Mouse (Mus musculus): ENCODE measurements around the gene Opcml. TPM values are rescaled to one million over a fixed set of nuclear protein-coding genes. Genes with fewer than 3 reads are reported as not detected.

The Opcml gene
- total RNA-seq, 1 experiment, result 0.49 TPM

GRCm38 (mm10) chr9:28909738-28910137, 1119.2 kb downstream of the Opcml start:
- Histone ChIP-seq H3K36me3 (ENCODE audit: control insufficient read depth, insufficient read depth, low read length, poor library complexity, severe bottlenecking) (no peaks in the 10 kb centered on the region), H3K4me1 (ENCODE audit: control insufficient read depth in 2 of 2, insufficient read depth in 2 of 2, low read length in 2 of 2, poor library complexity in 1 of 2) (no peaks in the 10 kb centered on the region), H3K4me3 (ENCODE audit: insufficient read depth in 1 of 2, low read depth in 1 of 2, low read length in 2 of 2, poor library complexity in 1 of 2, severe bottlenecking in 1 of 2) (no peak overlapping the region), H3K27ac (ENCODE audit: insufficient read depth, low read depth, low read length, poor library complexity, severe bottlenecking) (no peak overlapping the region), H3K9ac (ENCODE audit: insufficient read depth, low read depth, low read length, poor library complexity, severe bottlenecking) (no peak overlapping the region), H3K9me3 (ENCODE audit: control insufficient read depth, insufficient read depth, low read depth, low read length) (no peaks in the 10 kb centered on the region)
- TF ChIP-seq MAFK (IDR thresholded peaks at IDR 0.05; ENCODE audit: insufficient read depth, low read depth, low read length), result no peak
- TF ChIP-seq HCFC1 (IDR thresholded peaks at IDR 0.05; ENCODE audit: borderline replicate concordance, insufficient read depth, low read length), result no peak
- TF ChIP-seq ZNF384 (IDR thresholded peaks at IDR 0.05; ENCODE audit: low read depth, low read length), result no peak
- no peak for TF ChIP-seq CHD2 (IDR thresholded peaks at IDR 0.05; ENCODE audit: low read depth, low read length)
- TF ChIP-seq ZC3H11A (IDR thresholded peaks at IDR 0.05; ENCODE audit: borderline replicate concordance, low read depth, low read length), result no peak
- in situ Hi-C loops (cut with MboI; ENCODE audit: low sequenced_read_pairs in 2 of 2, unreplicated experiment in 2 of 2), result no loop called here
- DNase-seq (ENCODE audit: low read depth, low spot score), result no peak

GRCm38 (mm10) chr9:28911571-28912185, 1121.1 kb downstream of the Opcml start:
- no peak for DNase-seq (ENCODE audit: low read depth, low spot score)
- H3K36me3 ChIP-seq (ENCODE audit: control insufficient read depth, insufficient read depth, low read length, poor library complexity, severe bottlenecking), result no peaks in the 10 kb centered on the region
- H3K4me1 ChIP-seq (ENCODE audit: control insufficient read depth in 2 of 2, insufficient read depth in 2 of 2, low read length in 2 of 2, poor library complexity in 1 of 2), result no peaks in the 10 kb centered on the region
- TF ChIP-seq MAFK (IDR thresholded peaks at IDR 0.05; ENCODE audit: insufficient read depth, low read depth, low read length) (no peak), CHD2 (IDR thresholded peaks at IDR 0.05; ENCODE audit: low read depth, low read length) (no peak), ZNF384 (IDR thresholded peaks at IDR 0.05; ENCODE audit: low read depth, low read length) (no peak), HCFC1 (IDR thresholded peaks at IDR 0.05; ENCODE audit: borderline replicate concordance, insufficient read depth, low read length) (no peak), ZC3H11A (IDR thresholded peaks at IDR 0.05; ENCODE audit: borderline replicate concordance, low read depth, low read length) (no peak)
- H3K9ac ChIP-seq (ENCODE audit: insufficient read depth, low read depth, low read length, poor library complexity, severe bottlenecking), result no peak overlapping the region
- H3K4me3 ChIP-seq (ENCODE audit: insufficient read depth in 1 of 2, low read depth in 1 of 2, low read length in 2 of 2, poor library complexity in 1 of 2, severe bottlenecking in 1 of 2), result no peak overlapping the region
- H3K9me3 ChIP-seq (ENCODE audit: control insufficient read depth, insufficient read depth, low read depth, low read length), result no peaks in the 10 kb centered on the region
- no peak overlapping the region for H3K27ac ChIP-seq (ENCODE audit: insufficient read depth, low read depth, low read length, poor library complexity, severe bottlenecking)
- in situ Hi-C loops (cut with MboI; ENCODE audit: low sequenced_read_pairs in 2 of 2, unreplicated experiment in 2 of 2), result no loop called here

- DNase-seq (ENCODE audit: low read depth, low spot score), result no peak
- in situ Hi-C loops (cut with MboI; ENCODE audit: low sequenced_read_pairs in 2 of 2, unreplicated experiment in 2 of 2), result no loop called here
- H3K4me1 ChIP-seq (ENCODE audit: control insufficient read depth in 2 of 2, insufficient read depth in 2 of 2, low read length in 2 of 2, poor library complexity in 1 of 2), result no peaks in the 10 kb centered on the region
- H3K9ac ChIP-seq (ENCODE audit: insufficient read depth, low read depth, low read length, poor library complexity, severe bottlenecking), result no peak overlapping the region
- no peaks in the 10 kb centered on the region for H3K9me3 ChIP-seq (ENCODE audit: control insufficient read depth, insufficient read depth, low read depth, low read length)
- no peaks in the 10 kb centered on the region for H3K36me3 ChIP-seq (ENCODE audit: control insufficient read depth, insufficient read depth, low read length, poor library complexity, severe bottlenecking)
- no peak overlapping the region for H3K27ac ChIP-seq (ENCODE audit: insufficient read depth, low read depth, low read length, poor library complexity, severe bottlenecking)
- H3K4me3 ChIP-seq (ENCODE audit: insufficient read depth in 1 of 2, low read depth in 1 of 2, low read length in 2 of 2, poor library complexity in 1 of 2, severe bottlenecking in 1 of 2), result no peak overlapping the region
- TF ChIP-seq HCFC1 (IDR thresholded peaks at IDR 0.05; ENCODE audit: borderline replicate concordance, insufficient read depth, low read length) (no peak), ZC3H11A (IDR thresholded peaks at IDR 0.05; ENCODE audit: borderline replicate concordance, low read depth, low read length) (no peak), MAFK (IDR thresholded peaks at IDR 0.05; ENCODE audit: insufficient read depth, low read depth, low read length) (no peak), CHD2 (IDR thresholded peaks at IDR 0.05; ENCODE audit: low read depth, low read length) (no peak), ZNF384 (IDR thresholded peaks at IDR 0.05; ENCODE audit: low read depth, low read length) (no peak)
Measured at GRCm38 (mm10) chr9:28932069-28932468, 1141.5 kb downstream of the Opcml start.

- no peak for TF ChIP-seq ZC3H11A (IDR thresholded peaks at IDR 0.05; ENCODE audit: borderline replicate concordance, low read depth, low read length)
- no peak for TF ChIP-seq HCFC1 (IDR thresholded peaks at IDR 0.05; ENCODE audit: borderline replicate concordance, insufficient read depth, low read length)
- in situ Hi-C loops (cut with MboI; ENCODE audit: low sequenced_read_pairs in 2 of 2, unreplicated experiment in 2 of 2), result no loop called here
Measured at GRCm38 (mm10) chr9:28937163-28937562, 1146.6 kb downstream of the Opcml start.

GRCm38 (mm10) chr9:28937980-28938379, 1147.4 kb downstream of the Opcml start:
- TF ChIP-seq CHD2 (IDR thresholded peaks at IDR 0.05; ENCODE audit: low read depth, low read length), result no peak
- TF ChIP-seq HCFC1 (IDR thresholded peaks at IDR 0.05; ENCODE audit: borderline replicate concordance, insufficient read depth, low read length), result no peak
- TF ChIP-seq MAFK (IDR thresholded peaks at IDR 0.05; ENCODE audit: insufficient read depth, low read depth, low read length), result no peak
- TF ChIP-seq ZC3H11A (IDR thresholded peaks at IDR 0.05; ENCODE audit: borderline replicate concordance, low read depth, low read length), result no peak
- TF ChIP-seq ZNF384 (IDR thresholded peaks at IDR 0.05; ENCODE audit: low read depth, low read length), result no peak
- Histone ChIP-seq H3K9ac (ENCODE audit: insufficient read depth, low read depth, low read length, poor library complexity, severe bottlenecking) (no peak overlapping the region), H3K9me3 (ENCODE audit: control insufficient read depth, insufficient read depth, low read depth, low read length) (no peaks in the 10 kb centered on the region), H3K27ac (ENCODE audit: insufficient read depth, low read depth, low read length, poor library complexity, severe bottlenecking) (no peak overlapping the region), H3K4me3 (ENCODE audit: insufficient read depth in 1 of 2, low read depth in 1 of 2, low read length in 2 of 2, poor library complexity in 1 of 2, severe bottlenecking in 1 of 2) (no peak overlapping the region), H3K4me1 (ENCODE audit: control insufficient read depth in 2 of 2, insufficient read depth in 2 of 2, low read length in 2 of 2, poor library complexity in 1 of 2) (no peaks in the 10 kb centered on the region), H3K36me3 (ENCODE audit: control insufficient read depth, insufficient read depth, low read length, poor library complexity, severe bottlenecking) (no peaks in the 10 kb centered on the region)
- no peak for DNase-seq (ENCODE audit: low read depth, low spot score)
- in situ Hi-C loops (cut with MboI; ENCODE audit: low sequenced_read_pairs in 2 of 2, unreplicated experiment in 2 of 2), result no loop called here

More at GRCm38 (mm10) chr9:28937163-28937562, 1146.6 kb downstream of the Opcml start:
- no peak for DNase-seq (ENCODE audit: low read depth, low spot score)
- Histone ChIP-seq H3K4me3 (ENCODE audit: insufficient read depth in 1 of 2, low read depth in 1 of 2, low read length in 2 of 2, poor library complexity in 1 of 2, severe bottlenecking in 1 of 2) (no peak overlapping the region), H3K36me3 (ENCODE audit: control insufficient read depth, insufficient read depth, low read length, poor library complexity, severe bottlenecking) (no peaks in the 10 kb centered on the region), H3K4me1 (ENCODE audit: control insufficient read depth in 2 of 2, insufficient read depth in 2 of 2, low read length in 2 of 2, poor library complexity in 1 of 2) (no peaks in the 10 kb centered on the region), H3K27ac (ENCODE audit: insufficient read depth, low read depth, low read length, poor library complexity, severe bottlenecking) (no peak overlapping the region), H3K9me3 (ENCODE audit: control insufficient read depth, insufficient read depth, low read depth, low read length) (no peaks in the 10 kb centered on the region), H3K9ac (ENCODE audit: insufficient read depth, low read depth, low read length, poor library complexity, severe bottlenecking) (no peak overlapping the region)
